Mouse (Mus musculus) midbrain, embryonic 15.5 days (tissue): Measurements from ENCODE around the gene Myl4. TPM values are rescaled to one million over a fixed set of nuclear protein-coding genes. Genes with fewer than 3 reads are reported as not detected.

ENCODE experiments used
- ATAC-seq: fragments of 200-750 bp; cut with Nextera tagmentation; replicated peaks from 2 replicates; pipeline ENCODE4 v1.8.0; 2017; ENCODE audit warnings: moderate TSS enrichment
- H3K27ac ChIP-seq: fragments of 300-500 bp; sonication (generic); 2 replicates; pipeline ENCODE4 v1.5.1; 2015; ENCODE audit warnings: mild to moderate bottlenecking, inconsistent platforms
- H3K27me3 ChIP-seq: fragments of 300-500 bp; sonication (generic); replicated peaks from 2 replicates; pipeline ENCODE4 v1.6.1; 2015; ENCODE audit warnings: inconsistent platforms
- H3K36me3 ChIP-seq: fragments of 300-500 bp; sonication (generic); replicated peaks from 2 replicates; pipeline ENCODE4 v1.6.1; 2015; ENCODE audit warnings: inconsistent platforms
- H3K4me1 ChIP-seq: fragments of 300-500 bp; sonication (generic); 2 replicates; pipeline ENCODE4 v1.6.1; 2015; ENCODE audit warnings: inconsistent platforms
- H3K4me2 ChIP-seq: fragments of 300-500 bp; sonication (generic); 2 replicates; pipeline ENCODE4 v1.6.1; 2015; ENCODE audit warnings: inconsistent platforms, mild to moderate bottlenecking, moderate library complexity
- H3K4me3 ChIP-seq: fragments of 300-500 bp; sonication (generic); 2 replicates; pipeline ENCODE4 v1.5.1; 2015; ENCODE audit warnings: mild to moderate bottlenecking, inconsistent platforms
- H3K9ac ChIP-seq: fragments of 300-500 bp; sonication (generic); 2 replicates; pipeline ENCODE4 v1.6.1; 2015; ENCODE audit warnings: mild to moderate bottlenecking, inconsistent platforms
- H3K9me3 ChIP-seq: fragments of 300-500 bp; sonication (generic); 2 replicates; pipeline ENCODE4 v1.6.1; 2016; ENCODE audit warnings: inconsistent platforms
- WGBS: fragments of 180-500 bp; shearing (Covaris S2); methylation state at CpG from one replicate; pipeline ENCODE4 v1.1.7; 2015; ENCODE audit warnings: mixed read lengths; 5-methylcytosine and 5-hydroxymethylcytosine counted together
- polyA plus RNA-seq: library from polyadenylated mRNA; unstranded; fragments of >200 nt; fragmentation: Nextera tagmentation; extraction: Ambion mirVana; gene quantifications from 2 replicates; pipeline ENCODE4 v1.2.1, GENCODE M21; 2015

Gene Myl4
- polyA plus RNA-seq, 1 experiment from 2014 or later, result 2.6 TPM

GRCm38 (mm10) chr11:104628566-104628965 is 78.1 kb downstream of the Myl4 start:
- H3K4me2 ChIP-seq, result no peak overlapping the region
- ATAC-seq, result no peak
- no peaks in the 10 kb centered on the region for H3K4me1 ChIP-seq
- 90% methylated on average over 5 of the region's 5 CpGs for WGBS
- no peak overlapping the region for H3K4me3 ChIP-seq
- H3K9me3 ChIP-seq, result no peaks in the 10 kb centered on the region
- no peak overlapping the region for H3K27ac ChIP-seq
- H3K27me3 ChIP-seq, result no peaks in the 10 kb centered on the region
- no peak overlapping the region for H3K9ac ChIP-seq
- H3K36me3 ChIP-seq, result no peaks in the 10 kb centered on the region

- no peaks in the 10 kb centered on the region for H3K36me3 ChIP-seq
- WGBS, result 81% methylated on average over 7 of the region's 7 CpGs
- no peak for ATAC-seq
Observed at GRCm38 (mm10) chr11:104630185-104630835, 79.8 kb downstream of the Myl4 start.

GRCm38 (mm10) chr11:104631306-104631705 is 80.8 kb downstream of the Myl4 start:
- Histone ChIP-seq H3K9me3 (no peaks in the 10 kb centered on the region), H3K4me2 (no peak overlapping the region), H3K27ac (no peak overlapping the region), H3K9ac (no peak overlapping the region), H3K4me3 (no peak overlapping the region), H3K27me3 (no peaks in the 10 kb centered on the region), H3K36me3 (no peaks in the 10 kb centered on the region), H3K4me1 (no peaks in the 10 kb centered on the region)
- WGBS, result 68% methylated on average over 1 of the region's 1 CpGs
- no peak for ATAC-seq

More at GRCm38 (mm10) chr11:104630185-104630835, 79.8 kb downstream of the Myl4 start:
- no peak overlapping the region for H3K4me3 ChIP-seq
- no peaks in the 10 kb centered on the region for H3K27me3 ChIP-seq
- no peaks in the 10 kb centered on the region for H3K9me3 ChIP-seq
- no peaks in the 10 kb centered on the region for H3K4me1 ChIP-seq
- no peak overlapping the region for H3K9ac ChIP-seq
- H3K4me2 ChIP-seq, result no peak overlapping the region
- H3K27ac ChIP-seq, result no peak overlapping the region

- H3K9me3 ChIP-seq, result no peaks in the 10 kb centered on the region
- 92% methylated on average over 14 of the region's 14 CpGs for WGBS
- H3K36me3 ChIP-seq, result no peaks in the 10 kb centered on the region
- H3K4me2 ChIP-seq, result no peak overlapping the region
- no peak overlapping the region for H3K4me3 ChIP-seq
- no peak overlapping the region for H3K9ac ChIP-seq
- no peaks in the 10 kb centered on the region for H3K4me1 ChIP-seq
- no peaks in the 10 kb centered on the region for H3K27me3 ChIP-seq
- H3K27ac ChIP-seq, result no peak overlapping the region
- ATAC-seq, result no peak
Observed at GRCm38 (mm10) chr11:104637010-104637409, 86.5 kb downstream of the Myl4 start.

- Histone ChIP-seq H3K9ac (no peak overlapping the region), H3K27me3 (no peaks in the 10 kb centered on the region), H3K36me3 (no peaks in the 10 kb centered on the region), H3K27ac (no peak overlapping the region), H3K9me3 (no peaks in the 10 kb centered on the region), H3K4me2 (no peak overlapping the region), H3K4me1 (no peaks in the 10 kb centered on the region), H3K4me3 (no peak overlapping the region)
- no peak for ATAC-seq
- 61% methylated on average over 5 of the region's 5 CpGs for WGBS
Observed at GRCm38 (mm10) chr11:104638006-104638405, 87.5 kb downstream of the Myl4 start.

- Histone ChIP-seq H3K27me3 (no peaks in the 10 kb centered on the region), H3K4me3 (no peak overlapping the region), H3K9me3 (no peaks in the 10 kb centered on the region), H3K4me1 (no peaks in the 10 kb centered on the region), H3K27ac (no peak overlapping the region), H3K4me2 (no peak overlapping the region), H3K9ac (no peak overlapping the region), H3K36me3 (no peaks in the 10 kb centered on the region)
- 93% methylated on average over 2 of the region's 2 CpGs for WGBS
- no peak for ATAC-seq
Observed at GRCm38 (mm10) chr11:104638906-104639305, 88.4 kb downstream of the Myl4 start.

GRCm38 (mm10) chr11:104639634-104640033 is 89.2 kb downstream of the Myl4 start:
- H3K9ac ChIP-seq, result no peak overlapping the region
- no peak overlapping the region for H3K27ac ChIP-seq
- H3K27me3 ChIP-seq, result no peaks in the 10 kb centered on the region
- H3K36me3 ChIP-seq, result no peaks in the 10 kb centered on the region
- no peaks in the 10 kb centered on the region for H3K4me1 ChIP-seq
- H3K4me2 ChIP-seq, result no peak overlapping the region
- ATAC-seq, result no peak
- 88% methylated on average over 9 of the region's 9 CpGs for WGBS
- H3K4me3 ChIP-seq, result no peak overlapping the region
- no peaks in the 10 kb centered on the region for H3K9me3 ChIP-seq

- ATAC-seq, result no peak
- Histone ChIP-seq H3K9me3 (no peaks in the 10 kb centered on the region), H3K27ac (no peak overlapping the region), H3K27me3 (no peaks in the 10 kb centered on the region), H3K4me1 (no peaks in the 10 kb centered on the region), H3K4me3 (no peak overlapping the region), H3K9ac (no peak overlapping the region), H3K36me3 (no peaks in the 10 kb centered on the region), H3K4me2 (no peak overlapping the region)
- 80% methylated on average over 10 of the region's 10 CpGs for WGBS
Observed at GRCm38 (mm10) chr11:104640894-104641293, 90.4 kb downstream of the Myl4 start.

GRCm38 (mm10) chr11:104643236-104643635 is 92.8 kb downstream of the Myl4 start:
- WGBS, result 68% methylated on average over 4 of the region's 4 CpGs

More at GRCm38 (mm10) chr11:104643236-104643635, 92.8 kb downstream of the Myl4 start:
- no peaks in the 10 kb centered on the region for H3K4me1 ChIP-seq
- H3K36me3 ChIP-seq, result no peaks in the 10 kb centered on the region
- no peak overlapping the region for H3K27ac ChIP-seq
- no peaks in the 10 kb centered on the region for H3K27me3 ChIP-seq
- no peak overlapping the region for H3K4me3 ChIP-seq
- no peaks in the 10 kb centered on the region for H3K9me3 ChIP-seq
- H3K9ac ChIP-seq, result no peak overlapping the region
- no peak overlapping the region for H3K4me2 ChIP-seq
- ATAC-seq, result no peak

Other genes with a start within 250 kb of the Myl4 start
- gene Kansl1, start 81.8 kb upstream of the Myl4 start, polyA plus RNA-seq, result 31.0 and 31.1 TPM in 2 replicates
- 34.7 and 41.4 TPM in 2 replicates for gene Cdc27, start within 50 bp of the Myl4 start, polyA plus RNA-seq
- 0.72 and 0.80 TPM in 2 replicates for gene Itgb3, start 57.3 kb downstream of the Myl4 start, polyA plus RNA-seq
- gene Gm11639, start 135.0 kb downstream of the Myl4 start, polyA plus RNA-seq, result 0.01 and 0.17 TPM in 2 replicates